Mouse (Mus musculus): ENCODE measurements around the gene Arrdc5.

Gene Arrdc5

GRCm38 (mm10) chr17:56300186-56300585 is at the start of gene Arrdc5:
Gene Arrdc5, minus strand, starts transcription at chr17:56300286.
- no peak for DNase-seq (ENCODE audit: low read depth)

GRCm38 (mm10) chr17:56348586-56348985 is 48.5 kb upstream of the Arrdc5 start:
- DNase-seq (ENCODE audit: low read depth) = no peak

GRCm38 (mm10) chr17:56348128-56348527 is 48.0 kb upstream of the Arrdc5 start:
- DNase-seq (ENCODE audit: low read depth) = peak; percentile 54

GRCm38 (mm10) chr17:56345364-56345763 is 45.3 kb upstream of the Arrdc5 start:
- no peak for DNase-seq (ENCODE audit: low read depth)

GRCm38 (mm10) chr17:56343466-56343865 is 43.4 kb upstream of the Arrdc5 start:
- no peak for DNase-seq (ENCODE audit: low read depth)

GRCm38 (mm10) chr17:56340717-56341116 is 40.6 kb upstream of the Arrdc5 start:
- no peak for DNase-seq (ENCODE audit: low read depth)

- peak; percentile 40 for DNase-seq (ENCODE audit: low read depth)
Measured at GRCm38 (mm10) chr17:56338909-56339308, 38.8 kb upstream of the Arrdc5 start.

GRCm38 (mm10) chr17:56337791-56338190 is 37.7 kb upstream of the Arrdc5 start:
- DNase-seq (ENCODE audit: low read depth) = no peak

GRCm38 (mm10) chr17:56337190-56337589 is 37.1 kb upstream of the Arrdc5 start:
- DNase-seq (ENCODE audit: low read depth) = peak; percentile 41

- DNase-seq (ENCODE audit: low read depth) = no peak
Measured at GRCm38 (mm10) chr17:56332987-56333386, 32.9 kb upstream of the Arrdc5 start.

GRCm38 (mm10) chr17:56331256-56331655 is 31.2 kb upstream of the Arrdc5 start:
- DNase-seq (ENCODE audit: low read depth) = no peak

- no peak for DNase-seq (ENCODE audit: low read depth)
Measured at GRCm38 (mm10) chr17:56330345-56330744, 30.3 kb upstream of the Arrdc5 start.

GRCm38 (mm10) chr17:56329267-56329666 is 29.2 kb upstream of the Arrdc5 start:
- no peak for DNase-seq (ENCODE audit: low read depth)

GRCm38 (mm10) chr17:56326153-56327147 is 26.4 kb upstream of the Arrdc5 start:
- no peak for DNase-seq (ENCODE audit: low read depth)

- peak; percentile 97 for DNase-seq (ENCODE audit: low read depth)
Measured at GRCm38 (mm10) chr17:56325450-56326152, 25.5 kb upstream of the Arrdc5 start, which contains the start of gene Kdm4b. Gene Kdm4b, plus strand, starts transcription at chr17:56326062.

GRCm38 (mm10) chr17:56324419-56324818 is 24.3 kb upstream of the Arrdc5 start:
- no peak for DNase-seq (ENCODE audit: low read depth)

GRCm38 (mm10) chr17:56309191-56309945 is 9.3 kb upstream of the Arrdc5 start:
- no peak for DNase-seq (ENCODE audit: low read depth)

- no peak for DNase-seq (ENCODE audit: low read depth)
Measured at GRCm38 (mm10) chr17:56308088-56308487, 8.0 kb upstream of the Arrdc5 start.

GRCm38 (mm10) chr17:56305826-56306225 is 5.7 kb upstream of the Arrdc5 start:
- DNase-seq (ENCODE audit: low read depth) = no peak

GRCm38 (mm10) chr17:56305156-56305555 is 5.1 kb upstream of the Arrdc5 start:
- DNase-seq (ENCODE audit: low read depth) = no peak

GRCm38 (mm10) chr17:56304718-56305117 is 4.6 kb upstream of the Arrdc5 start:
- DNase-seq (ENCODE audit: low read depth) = no peak
